Mouse (Mus musculus) activated CD4-positive, CD25-positive, alpha-beta regulatory T cell, adult 9 weeks (primary cell): Measurements from ENCODE around the gene Myoz2. TPM values are rescaled to one million over a fixed set of nuclear protein-coding genes. Genes with fewer than 3 reads are reported as not detected.

Source experiments
- polyA plus RNA-seq: library from polyadenylated mRNA; unstranded; fragments of 100-300 nt; shearing (Covaris generic); gene quantifications from one replicate; pipeline ENCODE4 v1.2.1, GENCODE M21; 2017

Myoz2 gene
- polyA plus RNA-seq = not detected

DNA sequence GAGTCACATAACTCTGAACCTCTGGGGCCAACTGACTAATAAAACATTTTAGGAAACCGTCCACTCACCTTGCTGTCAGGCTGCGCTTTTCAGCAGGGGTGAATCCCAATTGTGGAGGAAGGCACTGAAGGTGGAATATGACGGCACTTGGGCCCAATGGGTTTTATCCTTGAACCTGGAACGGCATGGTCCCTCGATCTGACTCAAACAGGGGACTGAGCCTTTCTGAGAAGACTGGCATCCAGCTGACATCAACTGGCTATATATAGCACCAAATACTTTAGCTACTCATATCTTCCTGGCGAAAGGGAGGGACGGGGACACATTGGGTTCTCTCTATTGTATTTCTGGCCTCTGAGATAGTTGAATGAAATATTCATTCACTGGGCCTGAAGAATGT is at the start of gene Myoz2:
Gene Myoz2, minus strand, starts transcription at position 264 of the 400 bp plus-strand sequence.

DNA sequence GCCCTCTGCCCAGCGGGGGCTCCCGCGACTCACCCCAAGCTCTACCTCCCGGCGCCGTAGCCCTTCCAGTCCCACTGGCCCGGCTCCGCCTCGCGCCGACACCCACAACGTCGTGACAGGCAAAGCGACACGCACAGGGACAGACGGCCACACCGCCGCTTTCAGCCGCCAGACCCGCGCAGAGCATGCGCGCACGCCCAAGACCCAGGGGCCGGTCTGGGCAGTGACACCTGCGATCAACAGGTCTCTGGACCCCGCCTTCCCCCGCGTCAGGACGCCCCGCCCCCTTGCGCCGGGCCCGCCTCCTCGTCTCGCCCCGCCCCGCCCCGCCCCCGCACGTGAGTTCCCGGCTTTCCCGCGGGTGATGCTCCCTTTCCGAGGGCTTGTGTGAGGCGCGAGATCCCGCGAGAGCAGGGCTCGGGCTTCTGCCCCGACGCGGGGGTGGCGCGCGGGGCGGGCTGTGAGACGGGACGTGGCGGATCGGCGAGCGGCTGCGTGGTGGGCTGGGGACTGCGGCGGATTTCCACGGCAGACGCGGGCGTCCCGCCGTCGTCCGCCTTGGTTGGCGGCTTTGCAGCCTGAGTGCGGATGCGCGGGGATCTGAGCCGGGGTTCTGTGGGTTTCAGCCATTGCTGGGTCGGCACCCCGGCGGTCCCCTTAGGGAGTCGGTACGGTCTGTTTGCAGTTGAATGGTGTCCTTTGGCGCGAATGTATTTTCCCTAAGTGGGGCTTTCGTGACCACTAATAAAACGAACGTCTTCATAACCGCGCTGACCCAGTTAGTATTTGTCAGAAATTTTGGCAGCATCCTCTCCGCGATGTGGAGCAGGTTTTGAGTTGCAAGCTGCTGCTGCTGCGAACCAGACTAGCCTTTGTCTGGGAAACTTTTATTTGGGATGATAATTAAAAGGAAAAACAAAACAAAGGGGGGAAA is 50.3 kb downstream of the Myoz2 start, which contains the start of gene Usp53:
Gene Usp53, minus strand, starts transcription at position 262 of the 934 bp plus-strand sequence.

Other genes with a start within 250 kb of the Myoz2 start
- not detected for gene Fabp2, start 139.9 kb downstream of the Myoz2 start, polyA plus RNA-seq
- not detected for gene Gm10959, start 115.7 kb downstream of the Myoz2 start, polyA plus RNA-seq
- gene 1810037I17Rik, start 110.8 kb downstream of the Myoz2 start, polyA plus RNA-seq = 112 TPM
- gene Usp53, start 50.5 kb downstream of the Myoz2 start, polyA plus RNA-seq = 21.0 TPM
- gene Synpo2, start 201.1 kb upstream of the Myoz2 start, polyA plus RNA-seq = 0.13 TPM
- 22.0 TPM for gene Sec24d, start 232.4 kb upstream of the Myoz2 start, polyA plus RNA-seq